Mouse (Mus musculus): ENCODE measurements around the gene Zfp747. TPM values are rescaled to one million over a fixed set of nuclear protein-coding genes. Genes with fewer than 3 reads are reported as not detected.
"Not testable (repeated sequence)": the region's sequence is repeated elsewhere in the genome, so short reads cannot be mapped to it uniquely, and the experiment has no call there.

The Zfp747 gene
- total RNA-seq, 2 experiments from 2014 or later: 6.7 to 6.9 TPM

GRCm38 (mm10) chr7:127363475-127363921 is 12.4 kb downstream of the Zfp747 start:
- Histone ChIP-seq H3K4me3 (peak overlapping the region; percentile 52), H3K27ac (peak overlapping the region; percentile 68)
- DNase-seq (ENCODE audit: low spot score in 2 of 2): no peak
- TF ChIP-seq CTCF (conservative IDR thresholded peaks at IDR 0.05): no peak

GRCm38 (mm10) chr7:127362418-127362817 is 13.4 kb downstream of the Zfp747 start:
- H3K27ac ChIP-seq; DNase-seq (ENCODE audit: low spot score in 2 of 2): not testable (repeated sequence)
- peak overlapping the region; percentile 34; the same call in 1 of the 2 replicates for H3K4me3 ChIP-seq
- peak; percentile 96 for TF ChIP-seq CTCF (conservative IDR thresholded peaks at IDR 0.05)

DNA sequence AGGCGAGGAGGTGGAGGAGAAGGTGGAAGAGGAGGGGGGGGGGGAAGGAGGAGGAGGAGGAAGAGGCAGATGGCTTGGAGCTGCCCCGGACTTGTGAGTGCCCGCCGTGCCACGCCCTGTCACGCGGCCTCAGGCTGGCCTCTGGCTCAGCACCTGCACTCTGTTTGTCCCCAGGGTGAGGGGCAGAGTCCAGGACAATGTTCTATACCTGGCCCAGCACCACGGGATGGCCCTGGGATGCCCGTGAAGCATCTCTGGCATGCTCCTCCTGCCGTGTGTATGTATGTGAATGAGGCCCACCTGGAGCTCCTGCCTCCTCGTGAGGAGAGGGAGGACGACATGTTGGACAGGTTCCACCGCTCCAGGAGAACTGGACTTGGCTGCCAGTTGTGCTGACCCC is 14.4 kb downstream of the Zfp747 start:
- TF ChIP-seq CTCF (conservative IDR thresholded peaks at IDR 0.05): no peak
- H3K4me3 ChIP-seq: no peak overlapping the region
- no peak for DNase-seq (ENCODE audit: low spot score in 2 of 2)
- no peak overlapping the region for H3K27ac ChIP-seq

GRCm38 (mm10) chr7:127360265-127360664 is 15.6 kb downstream of the Zfp747 start:
- no peak for TF ChIP-seq CTCF (conservative IDR thresholded peaks at IDR 0.05)
- H3K27ac ChIP-seq: no peak overlapping the region
- no peak overlapping the region for H3K4me3 ChIP-seq
- DNase-seq (ENCODE audit: low spot score in 2 of 2): no peak

DNA sequence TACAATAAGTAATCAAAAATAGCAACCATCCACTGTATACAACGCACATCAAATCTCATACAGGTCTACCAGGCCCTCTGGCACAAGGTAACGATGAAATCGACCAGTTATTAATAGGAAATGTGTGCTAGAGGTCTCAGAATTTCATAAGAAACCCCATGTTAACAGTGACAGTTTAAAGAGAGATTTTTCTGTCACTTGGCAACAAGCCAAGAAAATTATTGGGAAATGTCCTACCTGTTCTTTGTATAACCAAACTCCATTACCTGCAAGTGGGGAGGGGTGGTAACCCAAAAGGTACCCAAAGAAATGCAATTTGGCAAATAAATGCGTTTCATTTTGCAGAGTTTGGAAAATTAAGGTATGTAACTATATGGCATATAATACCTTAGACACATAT is 17.4 kb downstream of the Zfp747 start:
- no peak for TF ChIP-seq CTCF (conservative IDR thresholded peaks at IDR 0.05)
- H3K4me3 ChIP-seq: no peak overlapping the region
- H3K27ac ChIP-seq: no peak overlapping the region
- DNase-seq (ENCODE audit: low spot score in 2 of 2): no peak

DNA sequence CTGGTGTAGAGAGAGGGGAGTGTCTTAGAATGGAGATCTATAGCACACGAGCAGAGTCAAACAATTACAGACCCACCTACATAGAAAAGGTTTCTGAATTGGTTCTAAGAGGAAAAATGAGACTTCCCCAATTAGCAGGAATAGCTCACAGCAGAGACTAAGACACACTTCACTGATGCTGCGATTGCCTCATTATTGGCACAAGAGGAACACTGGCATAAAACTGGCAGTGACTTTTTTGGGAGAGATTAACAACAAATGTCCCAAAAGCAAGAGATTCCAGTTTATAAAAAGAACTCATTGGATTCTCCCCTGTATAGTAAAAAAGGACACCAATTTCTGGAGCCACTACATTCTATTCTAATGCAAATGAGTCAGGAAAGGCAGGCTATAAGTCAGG is 18.0 kb downstream of the Zfp747 start:
- TF ChIP-seq CTCF (conservative IDR thresholded peaks at IDR 0.05): no peak
- H3K4me3 ChIP-seq: no peak overlapping the region
- no peak for DNase-seq (ENCODE audit: low spot score in 2 of 2)
- H3K27ac ChIP-seq: no peak overlapping the region

DNA sequence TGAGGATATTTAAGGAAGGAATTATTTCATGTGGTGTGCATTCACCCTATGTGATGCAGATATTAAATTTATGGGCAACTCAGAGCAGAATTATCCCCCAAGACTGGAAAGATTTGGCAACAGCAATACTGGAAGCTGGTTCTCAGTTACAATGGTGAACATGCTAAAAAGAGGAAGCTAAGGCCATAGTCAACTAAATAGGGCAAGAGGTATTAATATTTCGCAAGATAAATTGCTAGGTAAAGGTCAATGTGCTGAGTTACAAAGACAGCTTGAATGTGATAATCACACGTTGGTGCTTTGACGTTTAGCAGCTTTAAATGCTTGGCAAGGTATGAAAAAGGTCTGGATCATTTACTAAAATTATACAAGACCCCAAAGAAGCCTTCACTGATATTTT is 20.1 kb downstream of the Zfp747 start:
- TF ChIP-seq CTCF (conservative IDR thresholded peaks at IDR 0.05): no peak
- Histone ChIP-seq H3K4me3 (no peak overlapping the region), H3K27ac (no peak overlapping the region)
- no peak for DNase-seq (ENCODE audit: low spot score in 2 of 2)

DNA sequence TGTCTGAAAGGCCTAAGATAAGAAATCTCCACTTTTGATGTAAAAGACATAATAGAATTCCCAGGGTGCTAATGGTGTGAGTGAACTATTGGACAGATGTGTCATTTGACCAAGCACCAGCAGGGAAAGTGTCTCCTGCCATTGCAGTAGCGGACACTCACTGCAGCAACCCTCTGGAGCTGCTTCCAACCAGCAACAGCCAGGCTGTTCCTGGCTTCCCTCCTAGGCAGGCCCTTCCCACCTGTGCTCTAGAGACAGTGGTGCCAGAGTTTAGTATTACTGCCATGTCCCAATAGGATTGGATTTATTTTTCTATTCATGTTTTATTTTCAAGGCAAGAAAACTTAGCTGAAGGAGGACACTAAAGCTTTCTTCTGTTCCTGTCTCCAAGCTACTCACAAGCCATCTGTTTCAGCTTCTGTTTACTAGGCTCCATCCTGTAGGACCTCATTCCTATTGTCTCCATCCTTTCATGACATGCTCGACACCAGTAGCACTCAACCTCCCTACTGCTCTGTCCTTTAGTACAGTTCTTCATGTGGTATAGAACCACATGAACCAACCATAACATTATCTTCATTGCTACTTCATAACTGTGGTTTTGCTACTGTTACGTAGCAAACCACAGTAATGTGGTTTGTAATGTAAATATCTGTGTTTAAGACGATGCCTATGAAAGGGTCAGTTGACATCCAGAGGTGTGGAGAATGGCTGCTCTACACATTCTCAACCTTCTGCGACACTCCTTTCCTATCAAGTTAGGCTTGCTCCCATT is 24.4 kb downstream of the Zfp747 start:
- DNase-seq (ENCODE audit: low spot score in 2 of 2): no peak
- no peak overlapping the region for H3K4me3 ChIP-seq
- no peak for TF ChIP-seq CTCF (conservative IDR thresholded peaks at IDR 0.05)
- H3K27ac ChIP-seq: no peak overlapping the region

DNA sequence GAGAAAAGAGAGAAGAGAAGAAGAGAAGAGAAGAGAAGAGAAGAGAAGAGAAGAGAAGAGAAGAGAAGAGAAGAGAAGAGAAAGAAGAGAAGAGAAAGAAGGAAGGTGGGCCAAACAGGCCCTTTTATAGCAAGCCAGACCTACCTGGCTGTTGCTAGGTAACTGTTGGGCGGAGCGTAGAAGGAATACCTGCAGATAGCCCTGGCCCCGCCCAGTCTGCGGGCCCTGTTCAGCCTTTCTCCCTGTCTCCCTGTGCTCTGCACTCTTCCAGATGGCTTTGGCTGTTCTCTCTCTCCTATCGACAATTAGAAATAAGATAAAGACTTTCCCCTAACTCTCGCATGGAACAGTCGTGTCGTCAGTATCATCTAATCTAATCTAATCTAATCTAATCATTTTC is 29.2 kb downstream of the Zfp747 start:
- Histone ChIP-seq H3K27ac (peak overlapping the region; percentile 60; the same call in 1 of the 2 replicates), H3K4me3 (peak overlapping the region; percentile 98; the same call in 1 of the 2 replicates)
- TF ChIP-seq CTCF (conservative IDR thresholded peaks at IDR 0.05): no peak

DNA sequence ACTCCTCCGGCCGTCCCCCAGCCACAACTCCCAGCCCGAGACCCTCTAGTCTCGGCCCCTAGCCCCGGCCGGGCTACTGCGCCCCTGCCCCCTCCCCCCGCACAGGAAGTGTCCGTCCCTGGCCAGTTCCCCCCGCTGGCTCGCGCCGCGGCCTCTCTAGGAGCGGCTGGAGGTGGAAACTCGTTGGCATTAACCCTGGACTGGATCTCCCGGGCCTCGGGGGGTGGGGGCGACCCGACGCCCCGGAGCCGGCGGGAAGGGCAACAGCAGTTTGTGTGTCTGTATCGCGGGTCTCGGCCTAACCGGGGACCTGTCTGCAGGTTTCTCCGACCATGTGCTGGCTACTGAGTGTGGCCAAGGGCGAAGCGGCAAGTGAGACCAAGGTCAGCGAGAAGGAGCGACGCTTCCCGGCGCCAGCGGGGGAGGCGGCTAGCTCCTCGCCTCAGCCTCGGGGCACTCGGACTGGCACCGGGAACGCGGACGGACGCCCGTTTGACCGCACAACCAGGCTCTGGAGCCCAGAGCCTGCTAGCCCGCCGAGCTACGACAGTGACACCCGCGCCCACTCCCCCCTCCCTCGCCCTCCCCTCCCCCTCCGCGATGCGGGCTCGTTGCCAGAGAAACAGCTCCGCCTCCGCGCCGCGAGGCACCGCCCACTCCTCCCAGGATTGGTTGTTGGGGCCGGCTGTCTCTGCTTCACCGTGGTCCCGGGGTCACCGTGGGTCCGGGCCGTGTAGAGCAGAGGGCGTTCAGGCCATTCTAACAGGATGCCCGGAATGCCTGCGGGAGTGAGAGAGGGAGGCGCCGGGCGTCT is 30.1 kb downstream of the Zfp747 start, which contains the start of gene Zfp768:
TSS of gene Zfp768 (minus strand) at position 78 of the 814 bp plus-strand sequence.
- peak within 1 kb of the TSS; percentile 98 for H3K4me3 ChIP-seq
- no peak for TF ChIP-seq CTCF (conservative IDR thresholded peaks at IDR 0.05)
- peak; percentile 77 to 90 for DNase-seq (ENCODE audit: low spot score in 2 of 2)
- H3K27ac ChIP-seq: peak within 1 kb of the TSS; percentile 100

More for the DNA sequence above, 29.2 kb downstream of the Zfp747 start:
- DNase-seq (ENCODE audit: low spot score in 2 of 2): no peak

DNA sequence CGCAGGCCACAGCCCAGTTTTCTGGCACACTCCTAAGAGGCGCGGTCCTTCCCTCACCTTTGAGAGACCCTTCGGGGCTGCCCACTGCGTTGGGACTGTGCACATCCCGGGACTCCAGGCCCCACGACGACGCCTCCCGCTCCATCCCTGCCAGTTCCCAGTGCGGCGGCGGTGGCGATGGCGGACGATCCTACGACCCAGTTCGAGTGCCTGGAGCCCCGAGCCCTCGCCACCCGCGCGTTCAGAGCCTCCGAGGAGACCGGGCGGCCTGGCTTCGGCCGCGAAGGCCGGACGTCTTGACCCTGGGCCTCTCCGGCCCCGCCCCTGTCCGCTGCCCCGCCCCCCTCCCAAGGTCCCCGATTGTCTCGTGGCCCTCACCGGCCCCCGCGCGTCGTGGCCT is 30.8 kb downstream of the Zfp747 start:
- Histone ChIP-seq H3K27ac (peak overlapping the region; percentile 100), H3K4me3 (peak overlapping the region; percentile 98)
- no peak for TF ChIP-seq CTCF (conservative IDR thresholded peaks at IDR 0.05)
- peak in 1 of 2 experiments; percentile 30 for DNase-seq (ENCODE audit: low spot score in 2 of 2)

DNA sequence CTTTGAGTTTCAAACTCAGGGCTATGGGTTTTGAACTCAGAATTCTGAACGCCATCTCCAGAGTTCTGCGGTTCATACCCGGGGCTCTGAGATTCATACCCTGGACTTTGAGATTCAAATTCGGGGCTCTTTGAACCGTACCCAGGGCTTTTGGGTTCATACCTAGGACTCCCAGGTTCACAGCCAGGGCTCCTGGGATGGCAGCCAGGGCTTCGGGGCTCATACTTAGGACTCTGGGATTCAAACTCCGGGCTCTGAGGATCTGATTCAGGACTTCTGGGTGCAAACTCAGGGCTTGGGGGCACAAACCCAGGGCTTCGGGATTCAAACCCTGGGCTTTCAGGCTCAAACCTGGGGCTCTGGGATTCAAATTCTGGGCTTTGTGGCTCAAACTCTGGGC is 31.5 kb downstream of the Zfp747 start:
- Histone ChIP-seq H3K4me3 (peak overlapping the region; percentile 98), H3K27ac (0 out of 2 replicates have a peak overlapping the region, but pooled peaks have one; percentile 100)
- no peak for TF ChIP-seq CTCF (conservative IDR thresholded peaks at IDR 0.05)
- no peak for DNase-seq (ENCODE audit: low spot score in 2 of 2)

DNA sequence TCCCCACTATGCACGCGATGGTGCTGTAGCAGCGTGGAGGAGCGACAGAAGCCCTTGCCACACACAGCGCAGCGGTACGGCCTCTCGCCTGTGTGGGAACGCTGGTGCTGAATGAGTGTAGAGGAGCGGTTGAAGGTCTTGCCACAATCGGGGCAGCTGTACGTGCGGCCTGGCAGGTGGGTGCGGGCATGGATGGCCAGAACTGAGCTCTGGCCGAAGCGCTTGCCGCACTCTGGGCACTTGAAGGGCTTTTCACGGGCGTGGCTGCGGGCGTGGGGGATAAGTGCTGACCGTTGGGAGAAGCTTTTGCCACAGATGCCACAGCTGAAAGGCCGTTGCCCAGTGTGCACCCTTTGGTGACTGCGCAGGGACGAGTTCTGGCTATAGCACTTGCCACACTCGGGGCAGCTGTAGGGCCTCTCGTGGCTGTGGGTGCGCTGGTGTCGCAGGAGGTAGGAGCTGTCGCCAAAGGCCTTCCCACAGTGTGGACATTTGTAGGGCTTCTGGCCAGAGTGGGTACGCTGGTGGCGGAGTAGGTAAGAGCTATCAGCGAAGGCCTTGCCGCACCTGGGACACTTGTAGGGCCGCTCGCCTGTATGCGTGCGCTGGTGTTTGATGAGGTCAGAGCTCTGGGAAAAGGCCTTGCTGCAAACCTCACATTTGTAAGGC is 32.4 kb downstream of the Zfp747 start:
- Histone ChIP-seq H3K27ac (no peak overlapping the region), H3K4me3 (no peak overlapping the region)
- DNase-seq (ENCODE audit: low spot score in 2 of 2): no peak
- no peak for TF ChIP-seq CTCF (conservative IDR thresholded peaks at IDR 0.05)
